ENCODE assay signal across 12 mouse cellular contexts in the genomic region with DNA sequence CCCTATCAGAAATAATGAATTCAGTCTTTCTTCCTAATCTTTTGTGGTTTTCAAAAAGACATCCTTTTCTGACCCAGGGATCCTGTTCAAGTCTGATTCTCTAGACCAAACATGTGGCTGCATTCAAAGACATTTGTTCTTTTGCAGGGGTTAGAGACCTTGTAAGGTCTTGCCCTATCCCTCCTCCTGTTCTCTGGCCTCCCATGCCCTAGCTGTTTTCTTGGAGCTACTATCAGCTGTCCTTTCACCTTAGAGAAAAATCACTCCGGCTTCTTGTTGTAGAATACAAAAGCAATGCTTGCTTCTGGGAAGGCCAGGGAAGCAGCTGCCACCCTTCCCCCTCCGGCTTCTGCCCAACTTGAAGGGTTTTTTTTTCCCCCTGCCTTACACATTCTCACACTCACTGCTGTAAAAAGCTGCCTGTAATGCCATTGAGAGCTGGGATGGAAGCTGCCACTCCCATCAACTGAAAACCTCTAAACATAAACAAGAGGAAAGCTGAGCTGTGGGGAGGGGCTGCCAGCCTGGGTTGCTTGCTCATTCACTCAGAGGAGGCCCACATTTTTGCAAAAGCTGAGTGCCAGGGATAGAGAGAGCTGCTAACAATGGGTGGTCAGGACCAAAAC.
DNase-seq lines count a peak whose midpoint lies in the region.
"Had no signal": no experiment of that assay in that cellular context is flagged by ENCODE, and none has a peak within 500 bp of the region (broad histone marks: within the 10 kb centered on the region; RNA-seq: fewer than 3 reads in every experiment).

No protein-coding gene starts in this region.

- peak; percentile 21 for DNase-seq in lung, postnatal 10 days
- no peak for DNase-seq in lung, adult 18-20 months
- peak; percentile 34 for DNase-seq in forebrain, embryonic 10.5 days (ENCODE audit: extremely low spot score, low spot score)
- DNase-seq in limb, embryonic 10.5 days (ENCODE audit: low spot score), result peak; percentile 29
- DNase-seq in retina, embryonic 14.5 days (ENCODE audit: low spot score), result peak; percentile 48
- DNase-seq in gastrocnemius, postnatal 25 days, result no peak
- DNase-seq in heart, postnatal 25 days (ENCODE audit: low spot score), result no peak
- DNase-seq in left cerebral cortex, adult 9 months (ENCODE audit: low spot score in 2 of 2), result no peak
- DNase-seq: adrenal gland, postnatal 25 days; kidney, adult 18-20 months; thymus, postnatal 4 days had no signal

- 39% methylated on average over 2 of the region's 2 CpGs for WGBS in forebrain, embryonic 10.5 days
- WGBS in limb, embryonic 10.5 days, result 22% methylated on average over 2 of the region's 2 CpGs

- H3K27me3 ChIP-seq in forebrain, embryonic 10.5 days (ENCODE audit: poor library complexity, severe bottlenecking), result peaks cover 100% of the 10 kb centered on the region
- peaks cover 99% of the 10 kb centered on the region for H3K27me3 ChIP-seq in limb, embryonic 10.5 days (ENCODE audit: low read depth, poor library complexity, severe bottlenecking)

- H3K4me3 ChIP-seq in forebrain, embryonic 10.5 days, result no peak overlapping the region
- H3K4me3 ChIP-seq in limb, embryonic 10.5 days, result no peak overlapping the region
- H3K4me3 ChIP-seq: limb, embryonic 15.5 days had no signal

- peaks cover 28% of the 10 kb centered on the region for H3K4me1 ChIP-seq in forebrain, embryonic 10.5 days
- H3K4me1 ChIP-seq in limb, embryonic 10.5 days, result 0 out of 2 replicates have a peak, but pooled peaks cover 9% of the 10 kb centered on the region
- H3K4me1 ChIP-seq: limb, embryonic 15.5 days had no signal

- H3K36me3 ChIP-seq in forebrain, embryonic 10.5 days (replicated peaks), result no peaks in the 10 kb centered on the region
- H3K36me3 ChIP-seq in limb, embryonic 10.5 days, result no peaks in the 10 kb centered on the region
- H3K36me3 ChIP-seq: limb, embryonic 15.5 days had no signal

- peak overlapping the region; percentile 78 for H3K27ac ChIP-seq in forebrain, embryonic 10.5 days
- peak overlapping the region; percentile 61 for H3K27ac ChIP-seq in limb, embryonic 10.5 days
- H3K27ac ChIP-seq: limb, embryonic 15.5 days had no signal

- intact Hi-C loops in heart, postnatal 25 days (cut with DNase I), result no loop called here

- no peaks in the 10 kb centered on the region for H3K9me3 ChIP-seq in forebrain, embryonic 10.5 days
- no peaks in the 10 kb centered on the region for H3K9me3 ChIP-seq in limb, embryonic 10.5 days (replicated peaks)
- H3K9me3 ChIP-seq: limb, embryonic 15.5 days had no signal

Comparison
In these comparisons a context has a peak if more than half of its experiments do, and no peak if none do; other contexts are left out.
1. DNase-seq: peak in lung, postnatal 10 days (single experiment), forebrain, embryonic 10.5 days (single experiment), limb, embryonic 10.5 days (single experiment) and retina, embryonic 14.5 days (single experiment); none in lung, adult 18-20 months (0 of 2), gastrocnemius, postnatal 25 days (single experiment), heart, postnatal 25 days (single experiment) and left cerebral cortex, adult 9 months (0 of 2).